Mouse (Mus musculus) right cerebral cortex, postnatal 14 days (tissue): ENCODE measurements around the gene Slc25a13.

Source experiments
- DNase-seq: peaks from one replicate; pipeline ENCODE4 v3.0.0; 2022

The Slc25a13 gene

DNA sequence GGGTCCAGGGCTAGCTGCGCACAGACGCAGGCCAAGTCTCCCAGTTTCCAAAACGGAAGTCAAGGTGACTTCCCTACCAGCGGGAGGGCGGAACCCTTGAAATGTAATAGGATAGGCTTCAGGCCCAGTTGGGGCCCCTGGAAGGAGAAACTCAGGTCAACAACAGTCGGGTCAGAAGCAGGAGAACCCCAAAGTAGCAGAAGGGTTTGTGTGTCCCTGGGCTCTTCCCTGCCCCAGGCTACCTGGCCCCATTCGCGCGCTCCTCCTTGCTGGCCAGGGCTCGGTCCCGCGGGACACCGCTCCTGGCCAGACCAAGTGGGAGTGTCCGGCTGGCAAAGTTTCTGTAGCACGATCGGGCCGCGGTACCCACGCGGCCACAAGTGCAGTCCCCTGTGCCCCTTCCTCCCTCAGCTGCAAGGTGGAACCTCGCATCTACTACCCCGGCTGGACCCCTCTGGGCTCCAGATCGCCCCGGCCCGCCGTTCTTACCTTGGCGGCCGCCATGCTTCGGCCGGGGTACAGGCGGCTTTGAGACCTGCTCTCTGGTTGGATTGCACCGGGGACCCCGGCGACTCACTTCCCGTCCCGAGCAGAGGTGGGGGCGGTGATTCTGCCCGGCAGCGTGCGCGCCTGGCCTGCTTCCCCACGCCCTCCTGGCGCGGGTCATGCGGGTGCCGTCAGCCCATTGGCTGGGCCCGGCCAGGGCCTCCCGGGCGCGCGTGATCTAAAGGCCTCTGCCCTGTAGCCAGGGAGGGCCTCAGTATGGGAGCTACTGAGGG, at the start of gene Slc25a13:
Gene Slc25a13 (minus strand): TSS at position 667 of the 779 bp plus-strand sequence.
- DNase-seq = peak; percentile 43

DNA sequence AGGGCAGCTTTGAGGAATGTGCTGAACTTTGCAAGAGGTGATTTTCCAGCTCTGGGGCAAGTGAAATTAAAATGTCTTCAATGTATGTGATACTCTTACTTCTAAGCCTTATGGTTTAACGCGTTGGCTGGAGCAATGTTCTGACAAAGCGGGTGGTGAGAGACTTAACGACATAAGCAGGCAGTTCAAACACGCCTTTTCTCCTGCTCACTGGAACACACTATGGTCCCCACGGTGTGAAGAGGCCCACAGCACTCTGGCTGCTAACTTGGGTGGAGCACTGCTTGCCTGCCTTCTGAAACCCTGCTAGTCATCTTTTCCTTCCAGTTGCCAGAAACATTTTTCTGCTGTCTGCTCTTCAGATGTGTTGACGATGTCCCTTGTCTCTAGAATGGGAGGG, 48.8 kb upstream of the Slc25a13 start:
- DNase-seq = no peak

GRCm38 (mm10) chr6:6263293-6263911, 46.4 kb upstream of the Slc25a13 start:
- DNase-seq = no peak

GRCm38 (mm10) chr6:6260917-6261316, 43.9 kb upstream of the Slc25a13 start:
- no peak for DNase-seq

DNA sequence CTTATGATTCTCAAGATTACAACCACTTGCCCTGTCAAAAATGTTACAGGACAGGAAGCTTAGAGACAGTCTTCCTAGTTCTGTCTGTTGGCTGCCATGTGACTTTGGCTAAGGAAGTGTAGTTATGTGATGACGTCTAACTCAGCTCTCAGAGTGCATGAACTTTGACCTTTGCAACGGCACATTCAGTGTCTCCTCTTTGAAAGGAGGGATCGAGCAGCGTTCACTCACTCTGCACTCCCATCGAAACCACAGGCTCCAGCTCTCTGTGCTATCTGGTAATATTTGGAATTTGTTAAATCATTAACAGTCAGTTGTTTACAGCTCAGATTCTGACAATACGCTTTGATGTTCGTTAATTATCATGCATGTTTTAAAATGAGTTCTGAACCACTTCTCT, 31.5 kb upstream of the Slc25a13 start:
- no peak for DNase-seq

GRCm38 (mm10) chr6:6243828-6244227, 26.9 kb upstream of the Slc25a13 start:
- no peak for DNase-seq

- no peak for DNase-seq
Observed at GRCm38 (mm10) chr6:6242114-6242513, 25.1 kb upstream of the Slc25a13 start.

- no peak for DNase-seq
Observed at GRCm38 (mm10) chr6:6236788-6237298, 19.9 kb upstream of the Slc25a13 start.

DNA sequence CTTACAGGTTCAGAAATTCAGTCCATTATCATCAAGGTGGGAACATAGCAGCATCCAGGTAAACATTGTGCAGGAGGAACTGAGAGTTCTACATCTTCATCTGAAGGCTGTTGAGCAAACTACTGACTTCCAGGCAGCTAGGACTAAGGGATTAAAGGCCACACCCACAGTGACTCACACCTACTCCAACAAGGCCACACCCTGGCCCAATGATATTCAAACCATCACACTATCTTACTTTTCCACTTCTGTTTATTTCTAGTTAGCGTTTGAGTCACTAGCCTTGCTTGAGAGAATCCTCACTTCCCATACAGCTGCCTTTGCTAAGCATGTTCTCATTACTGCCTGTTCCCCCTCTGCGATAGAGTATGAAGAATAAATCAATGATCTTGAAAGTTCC, 13.3 kb upstream of the Slc25a13 start:
- no peak for DNase-seq

DNA sequence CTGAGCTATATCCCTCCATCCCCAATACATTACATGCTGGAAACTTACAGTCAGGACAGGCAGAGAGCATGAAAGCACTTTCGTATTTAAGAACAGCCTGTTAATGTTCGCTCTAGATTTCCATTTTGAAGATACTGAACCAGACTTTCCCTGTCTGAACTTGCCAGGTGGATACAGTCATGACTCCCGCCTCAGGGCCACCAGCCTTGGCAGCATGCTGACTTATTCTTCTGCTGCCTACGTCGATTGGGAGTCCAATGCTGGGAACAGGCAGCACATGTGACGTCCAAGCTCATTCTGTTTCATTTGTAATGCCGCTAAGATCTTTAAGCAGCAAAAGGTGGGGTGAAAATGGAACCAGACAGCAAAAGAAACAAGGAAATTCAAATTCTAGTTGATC, 5.7 kb upstream of the Slc25a13 start:
- no peak for DNase-seq

GRCm38 (mm10) chr6:6220574-6220973, 3.6 kb upstream of the Slc25a13 start:
- no peak for DNase-seq

GRCm38 (mm10) chr6:6219661-6220370, 2.8 kb upstream of the Slc25a13 start:
- DNase-seq = no peak

GRCm38 (mm10) chr6:6217286-6217625, 283 bp upstream of the Slc25a13 start:
- DNase-seq = no peak

- no peak for DNase-seq
Observed at GRCm38 (mm10) chr6:6216120-6216506, 860 bp downstream of the Slc25a13 start.

GRCm38 (mm10) chr6:6212360-6213310, 4.3 kb downstream of the Slc25a13 start:
- DNase-seq = no peak

GRCm38 (mm10) chr6:6211958-6212357, 5.0 kb downstream of the Slc25a13 start:
- no peak for DNase-seq

DNA sequence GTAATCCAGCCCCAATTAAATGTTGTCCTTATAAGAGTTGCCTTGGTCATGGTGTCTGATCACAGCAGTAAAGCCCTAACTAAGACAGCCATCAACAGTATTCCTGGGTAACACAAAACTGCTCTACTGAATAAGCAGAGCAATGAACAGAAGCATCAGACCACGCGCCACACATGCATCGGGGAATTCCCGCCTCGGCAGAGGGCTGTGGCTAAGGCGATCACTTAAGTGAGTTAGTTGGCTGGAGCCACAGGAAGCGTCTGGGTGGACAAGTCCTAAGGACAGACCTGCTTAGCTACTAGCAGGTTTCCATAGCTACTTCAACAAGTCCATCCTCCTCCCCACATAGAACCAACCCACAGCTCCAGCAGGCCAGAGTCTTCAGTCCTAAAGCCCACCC, 6.3 kb downstream of the Slc25a13 start:
- no peak for DNase-seq

- DNase-seq = no peak
Observed at GRCm38 (mm10) chr6:6208351-6209059, 8.5 kb downstream of the Slc25a13 start.

GRCm38 (mm10) chr6:6207836-6208235, 9.1 kb downstream of the Slc25a13 start:
- DNase-seq = no peak

DNA sequence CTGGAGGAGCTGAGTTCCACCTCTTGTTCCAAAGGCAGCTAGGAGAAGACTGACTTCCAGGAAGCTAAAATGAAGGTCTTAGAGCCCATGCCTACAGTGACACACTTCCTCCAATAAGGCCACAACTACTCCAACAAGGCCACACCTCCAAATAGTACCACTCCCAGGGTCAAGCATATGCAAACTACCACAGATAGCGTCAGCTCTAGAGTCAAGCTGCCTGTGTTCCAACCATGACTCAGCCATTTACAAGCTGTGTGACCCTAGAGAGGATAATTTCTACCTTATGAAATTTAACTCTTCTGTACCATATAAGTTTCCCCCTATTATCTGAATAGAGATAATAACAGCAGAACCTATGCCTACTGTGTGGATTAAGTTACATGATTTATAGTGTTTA, 9.6 kb downstream of the Slc25a13 start:
- no peak for DNase-seq

GRCm38 (mm10) chr6:6205599-6206165, 11.3 kb downstream of the Slc25a13 start:
- DNase-seq = no peak

DNA sequence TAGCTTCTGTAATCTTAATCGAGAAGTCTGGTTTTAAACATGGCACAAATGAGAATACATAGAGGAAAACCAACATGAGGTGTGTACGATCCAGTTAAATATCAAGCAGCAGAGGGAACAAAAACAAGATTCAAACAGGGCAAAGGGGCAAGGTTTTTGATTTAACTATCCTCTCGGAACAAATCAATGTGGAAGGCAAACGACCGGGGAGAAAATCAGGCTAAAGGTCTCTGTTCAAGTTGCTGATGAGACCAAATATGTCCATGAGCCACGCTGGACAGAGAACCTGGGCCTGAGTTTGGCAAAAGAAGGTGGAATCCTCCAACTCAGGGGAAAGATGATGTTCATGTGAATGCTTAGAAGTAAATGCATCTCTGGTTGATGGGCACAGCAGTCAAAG, 14.5 kb downstream of the Slc25a13 start:
- no peak for DNase-seq
